Mouse (Mus musculus) liver, adult 2 months (tissue): ENCODE results near the gene Gm44805. TPM values are rescaled to one million over a fixed set of nuclear protein-coding genes. Genes with fewer than 3 reads are reported as not detected.
A peak's percentile ranks its signal among the peaks of the same experiment; 100 is the strongest.

Experiments used
- DNase-seq: peaks from one replicate; pipeline ENCODE4 v3.0.0-alpha.2; 2011; ENCODE audit warnings: low read depth, low spot score; ENCODE audit errors: extremely low read depth
- H3K27ac ChIP-seq: fragments of 200-500 bp; replicated peaks from 2 replicates; pipeline ENCODE4 v1.5.1; 2012; ENCODE audit warnings: low read depth, mild to moderate bottlenecking, control low read depth, inconsistent platforms, low read length; ENCODE audit not compliant: insufficient read depth
- H3K27me3 ChIP-seq: fragments of 200-500 bp; 2 replicates; pipeline ENCODE4 v1.6.1; 2012; ENCODE audit warnings: mild to moderate bottlenecking, moderate library complexity, low read length, inconsistent platforms; ENCODE audit not compliant: control insufficient read depth, insufficient read depth
- H3K36me3 ChIP-seq: fragments of 200-500 bp; 2 replicates; pipeline ENCODE4 v1.6.1; 2012; ENCODE audit warnings: low read length, inconsistent platforms; ENCODE audit not compliant: control insufficient read depth, insufficient read depth
- H3K4me1 ChIP-seq: fragments of 200-500 bp; 2 replicates; pipeline ENCODE4 v1.6.1; 2011; ENCODE audit warnings: low read length; ENCODE audit not compliant: control insufficient read depth, insufficient read depth
- H3K4me3 ChIP-seq: fragments of 200-500 bp; 2 replicates; pipeline ENCODE4 v1.5.1; 2011; ENCODE audit warnings: low read depth, mild to moderate bottlenecking, control low read depth, low read length, moderate library complexity; ENCODE audit not compliant: insufficient read depth
- H3K79me2 ChIP-seq: fragments of 200-500 bp; 2 replicates; pipeline ENCODE4 v1.6.1; 2012; ENCODE audit warnings: inconsistent platforms, mild to moderate bottlenecking, low read length, moderate library complexity; ENCODE audit not compliant: control insufficient read depth, insufficient read depth
- H3K9ac ChIP-seq: fragments of 200-500 bp; 2 replicates; pipeline ENCODE4 v1.6.1; 2012; ENCODE audit warnings: low read depth, mild to moderate bottlenecking, control low read depth, inconsistent platforms, low read length
- CTCF ChIP-seq: fragments of 200-500 bp; IDR thresholded peaks from 2 replicates; pipeline ENCODE4 v1.5.1; 2011; ENCODE audit warnings: low read depth, low read length, control low read depth
- POLR2A ChIP-seq: fragments of 200-500 bp; IDR thresholded peaks from 2 replicates; pipeline ENCODE4 v1.6.1; 2011; ENCODE audit warnings: low read length, control low read depth; ENCODE audit not compliant: insufficient read depth; ENCODE audit errors: extremely low read depth
- WGBS: fragments of 180-500 bp; shearing (Covaris S2); methylation state at CpG from one replicate; pipeline ENCODE4 v1.1.7; 2018; 5-methylcytosine and 5-hydroxymethylcytosine counted together
- polyA plus RNA-seq: library from polyadenylated mRNA; depleted of rRNA; stranded (reverse); fragments of >200 nt; gene quantifications from 2 replicates; pipeline ENCODE4 v1.2.3, GENCODE M21; 2012
- total RNA-seq: library from RNA; depleted of rRNA; stranded (reverse); fragments of >200 nt; gene quantifications from 2 replicates; pipeline ENCODE4 v1.2.3, GENCODE M21; 2014

Gene Gm44805
- total and polyA plus RNA-seq, 2 experiments, result 38.2 to 86.3 TPM

DNA sequence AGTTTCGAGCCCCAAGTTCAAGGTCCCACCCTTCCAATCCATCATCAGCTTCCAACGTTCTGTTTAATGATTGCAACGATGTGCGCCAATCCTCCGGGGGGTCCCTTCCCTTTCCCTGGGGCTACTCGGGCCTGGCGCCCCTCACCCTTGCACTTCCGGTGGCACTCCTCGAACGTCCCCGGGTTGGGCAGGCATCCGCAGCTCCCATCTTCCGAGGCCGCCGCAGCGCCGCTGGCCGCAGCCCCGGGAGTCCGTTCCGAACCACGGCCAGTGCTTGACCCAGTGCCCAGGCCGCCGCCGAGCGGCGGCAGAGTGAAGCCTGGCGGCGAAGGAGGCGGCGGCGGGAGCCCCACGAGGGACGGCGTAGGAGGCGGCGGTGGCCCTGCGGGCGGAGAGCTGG is 33.6 kb upstream of the Gm44805 start:
- 0 out of 2 replicates have a peak, but pooled peaks cover 3% of the 10 kb centered on the region for H3K79me2 ChIP-seq
- under 1% methylated on average over 39 of the region's 39 CpGs for whole genome bisulfite sequencing
- peaks cover 6% of the 10 kb centered on the region for H3K4me1 ChIP-seq
- no peaks in the 10 kb centered on the region for H3K27me3 ChIP-seq
- peaks cover 7% of the 10 kb centered on the region; the same call in 1 of the 2 replicates for H3K36me3 ChIP-seq
- no peak for DNase-seq
- H3K27ac ChIP-seq, result peak overlapping the region; percentile 75
- H3K4me3 ChIP-seq, result peak overlapping the region; percentile 93
- peak overlapping the region; percentile 92 for H3K9ac ChIP-seq
- TF ChIP-seq CTCF (no peak), POLR2A (no peak)

DNA sequence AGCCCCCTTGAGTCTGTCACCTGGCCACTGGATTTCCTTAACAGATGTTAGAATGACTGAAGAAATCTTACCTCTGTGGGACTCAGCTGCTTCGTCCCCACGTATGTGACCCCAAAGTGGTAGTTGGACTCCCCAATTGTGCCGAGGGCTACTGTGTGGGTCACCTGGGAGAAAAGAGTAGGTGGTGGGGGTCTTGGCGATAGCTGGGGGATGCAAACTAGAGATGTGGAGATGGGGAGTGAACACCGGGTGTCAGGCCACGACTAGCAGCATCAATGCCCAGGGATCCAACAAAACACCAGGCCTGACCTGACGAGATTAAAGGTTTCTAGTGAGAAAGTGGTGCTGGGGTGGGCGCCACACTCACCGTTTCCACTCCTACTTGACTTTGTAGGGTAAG is 32.4 kb upstream of the Gm44805 start:
- no peak for DNase-seq
- Histone ChIP-seq H3K36me3 (peaks cover 10% of the 10 kb centered on the region; the same call in 1 of the 2 replicates), H3K9ac (no peak overlapping the region), H3K27me3 (no peaks in the 10 kb centered on the region), H3K4me3 (no peak overlapping the region), H3K27ac (no peak overlapping the region), H3K79me2 (0 out of 2 replicates have a peak, but pooled peaks cover 6% of the 10 kb centered on the region), H3K4me1 (peaks cover 6% of the 10 kb centered on the region)
- TF ChIP-seq CTCF (no peak), POLR2A (no peak)
- 81% methylated on average over 9 of the region's 9 CpGs for WGBS

DNA sequence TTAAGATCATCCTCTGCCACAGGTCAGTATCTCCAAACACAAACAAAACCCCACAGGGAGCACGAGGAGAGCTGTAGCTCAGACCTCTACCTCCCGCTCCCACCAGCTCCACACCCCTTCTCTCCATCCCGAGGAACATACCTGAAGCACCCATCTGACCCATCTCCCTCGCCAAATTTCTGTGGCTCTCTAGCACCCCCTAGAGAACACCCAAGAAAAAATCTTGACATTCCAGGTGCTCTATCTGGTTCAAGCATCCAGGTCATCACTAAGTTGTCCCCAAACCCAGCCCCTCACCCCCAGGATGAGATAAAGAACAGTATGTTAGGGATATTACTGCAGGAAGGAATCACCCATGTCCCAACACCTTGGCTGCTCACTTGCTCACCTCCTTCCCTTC is 32.0 kb upstream of the Gm44805 start:
- Histone ChIP-seq H3K27me3 (no peaks in the 10 kb centered on the region), H3K4me1 (peaks cover 6% of the 10 kb centered on the region), H3K9ac (no peak overlapping the region), H3K36me3 (peaks cover 12% of the 10 kb centered on the region; the same call in 1 of the 2 replicates), H3K79me2 (0 out of 2 replicates have a peak, but pooled peaks cover 6% of the 10 kb centered on the region), H3K27ac (no peak overlapping the region), H3K4me3 (no peak overlapping the region)
- TF ChIP-seq CTCF, result peak; percentile 50
- TF ChIP-seq POLR2A, result no peak
- 27% methylated on average over 4 of the region's 4 CpGs for WGBS
- peak; percentile 45 for DNase-seq

DNA sequence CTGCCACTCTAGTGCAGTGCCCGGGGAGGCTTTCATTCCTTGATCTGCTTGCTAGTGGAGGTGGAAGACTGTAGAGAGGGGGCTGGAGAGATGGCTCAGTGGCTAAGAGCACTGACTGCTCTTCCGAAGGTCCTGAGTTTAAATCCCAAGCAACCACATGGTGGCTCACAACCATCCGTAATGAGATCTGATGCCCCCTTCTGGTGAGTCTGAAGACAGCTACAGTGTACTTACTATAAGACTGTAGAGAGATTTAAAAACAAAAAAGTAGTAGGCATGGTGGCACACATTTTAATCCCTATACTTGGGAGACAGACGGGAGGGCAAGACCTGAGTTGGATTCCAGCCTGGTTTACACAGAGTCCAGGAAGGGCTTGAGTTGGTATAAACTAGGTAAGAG is 31.2 kb upstream of the Gm44805 start:
- Histone ChIP-seq H3K27me3 (no peaks in the 10 kb centered on the region), H3K27ac (no peak overlapping the region), H3K9ac (no peak overlapping the region), H3K36me3 (peaks cover 15% of the 10 kb centered on the region; the same call in 1 of the 2 replicates), H3K79me2 (0 out of 2 replicates have a peak, but pooled peaks cover 6% of the 10 kb centered on the region), H3K4me1 (peaks cover 6% of the 10 kb centered on the region), H3K4me3 (no peak overlapping the region)
- 71% methylated on average over 4 of the region's 4 CpGs for WGBS
- DNase-seq, result peak; percentile 39
- no peak for TF ChIP-seq CTCF
- TF ChIP-seq POLR2A, result no peak

DNA sequence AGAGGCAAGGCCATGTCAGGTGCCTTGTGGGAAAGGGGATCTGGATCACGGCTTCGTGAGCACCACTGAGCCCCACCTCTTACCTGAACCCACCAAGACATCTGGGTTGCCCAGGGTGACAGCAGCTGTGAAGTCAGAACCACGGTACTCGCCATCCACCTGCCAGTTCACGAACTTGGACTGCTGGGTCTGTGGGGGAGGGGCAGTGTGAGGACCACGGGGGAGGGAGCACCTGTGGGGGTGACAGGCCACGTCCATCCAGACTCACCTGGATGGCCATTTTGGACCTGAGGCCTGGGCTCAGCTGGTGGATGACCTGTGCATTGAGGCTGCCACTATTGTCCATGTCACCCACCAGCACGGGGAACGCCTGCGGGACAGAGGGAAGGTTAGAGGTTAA is 29.4 kb upstream of the Gm44805 start:
- Histone ChIP-seq H3K79me2 (0 out of 2 replicates have a peak, but pooled peaks cover 6% of the 10 kb centered on the region), H3K27ac (no peak overlapping the region), H3K36me3 (peaks cover 15% of the 10 kb centered on the region; the same call in 1 of the 2 replicates), H3K4me3 (no peak overlapping the region), H3K4me1 (peaks cover 6% of the 10 kb centered on the region), H3K9ac (no peak overlapping the region), H3K27me3 (no peaks in the 10 kb centered on the region)
- DNase-seq, result no peak
- 92% methylated on average over 10 of the region's 10 CpGs for WGBS
- TF ChIP-seq POLR2A (no peak), CTCF (no peak)

DNA sequence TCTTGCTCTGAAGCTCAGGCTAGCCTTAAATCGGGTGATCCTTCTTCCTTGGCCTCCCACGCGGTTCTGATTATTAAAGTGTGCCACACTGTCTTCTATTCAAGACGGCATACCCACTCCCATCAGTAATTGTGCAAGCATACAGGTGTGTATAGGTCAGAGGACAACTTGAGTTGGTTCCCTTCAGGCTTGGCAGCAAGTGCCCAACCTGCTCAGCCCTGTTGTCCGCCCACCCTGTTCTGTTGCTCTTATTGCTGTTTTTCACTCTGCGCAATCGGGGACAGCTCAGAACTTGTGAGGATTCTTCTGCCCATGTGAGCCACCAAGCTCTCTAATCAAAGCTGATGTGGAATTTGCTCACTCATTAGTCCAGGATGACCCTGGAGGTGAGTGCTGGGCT is 24.0 kb upstream of the Gm44805 start:
- no peak overlapping the region for H3K4me3 ChIP-seq

More for the DNA sequence above, 24.0 kb upstream of the Gm44805 start:
- WGBS, result 89% methylated on average over 7 of the region's 7 CpGs
- H3K9ac ChIP-seq, result no peak overlapping the region
- H3K79me2 ChIP-seq, result 0 out of 2 replicates have a peak, but pooled peaks cover 3% of the 10 kb centered on the region
- TF ChIP-seq CTCF (no peak), POLR2A (no peak)
- no peak overlapping the region for H3K27ac ChIP-seq
- H3K4me1 ChIP-seq, result peaks cover 24% of the 10 kb centered on the region
- H3K36me3 ChIP-seq, result peaks cover 8% of the 10 kb centered on the region; the same call in 1 of the 2 replicates
- H3K27me3 ChIP-seq, result no peaks in the 10 kb centered on the region
- no peak for DNase-seq
